Mouse (Mus musculus): ENCODE measurements around the gene Mcm2. TPM values are rescaled to one million over a fixed set of nuclear protein-coding genes. Genes with fewer than 3 reads are reported as not detected.
A peak's percentile ranks its signal among the peaks of the same experiment; 100 is the strongest.

Mcm2 gene
- polyA plus RNA-seq, 1 experiment from 2014 or later: 53.6 TPM

DNA sequence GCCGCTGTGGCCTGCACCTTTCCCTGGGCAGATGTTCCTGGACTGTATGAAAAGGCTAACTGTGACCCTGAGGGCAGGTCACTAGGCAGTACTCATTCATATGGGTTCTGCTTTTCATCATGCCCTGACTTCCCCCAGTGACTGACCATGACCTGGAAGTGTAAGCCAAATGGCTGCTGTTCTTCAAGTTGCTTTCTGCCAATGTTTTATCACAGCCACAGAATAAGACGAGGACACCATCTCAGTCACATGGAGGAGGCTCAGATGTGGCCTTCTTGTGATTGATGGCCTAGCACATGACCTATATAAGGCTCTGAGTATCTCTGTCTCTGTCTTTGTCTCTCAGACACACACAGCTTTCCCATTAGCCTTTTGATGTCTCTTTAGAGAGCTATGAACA is 51.0 kb downstream of the Mcm2 start:
- Histone ChIP-seq H3K36me3 (replicated peaks; ENCODE audit: insufficient read depth, low read length) (no peaks in the 10 kb centered on the region), H3K9me3 (ENCODE audit: low read length) (no peaks in the 10 kb centered on the region), H3K27me3 (ENCODE audit: insufficient read depth, low read length) (no peaks in the 10 kb centered on the region), H3K27ac (ENCODE audit: low read depth) (no peak overlapping the region), H3K4me2 (ENCODE audit: low read depth, low read length) (no peak overlapping the region), H3K4me1 (ENCODE audit: insufficient read depth) (peaks cover 4% of the 10 kb centered on the region; the same call in 1 of the 2 replicates), H3K9ac (replicated peaks) (no peak overlapping the region), H3K4me3 (ENCODE audit: low read depth, low read length) (no peak overlapping the region)
- DNase-seq (no peak), ATAC-seq (no peak)
- TF ChIP-seq CTCF (IDR thresholded peaks at IDR 0.05; ENCODE audit: low read depth) (no peak), EP300 (IDR thresholded peaks at IDR 0.05; ENCODE audit: low read depth) (no peak)
- WGBS (ENCODE audit: insufficient replicate concordance): 75% methylated on average over 2 of the region's 2 CpGs

DNA sequence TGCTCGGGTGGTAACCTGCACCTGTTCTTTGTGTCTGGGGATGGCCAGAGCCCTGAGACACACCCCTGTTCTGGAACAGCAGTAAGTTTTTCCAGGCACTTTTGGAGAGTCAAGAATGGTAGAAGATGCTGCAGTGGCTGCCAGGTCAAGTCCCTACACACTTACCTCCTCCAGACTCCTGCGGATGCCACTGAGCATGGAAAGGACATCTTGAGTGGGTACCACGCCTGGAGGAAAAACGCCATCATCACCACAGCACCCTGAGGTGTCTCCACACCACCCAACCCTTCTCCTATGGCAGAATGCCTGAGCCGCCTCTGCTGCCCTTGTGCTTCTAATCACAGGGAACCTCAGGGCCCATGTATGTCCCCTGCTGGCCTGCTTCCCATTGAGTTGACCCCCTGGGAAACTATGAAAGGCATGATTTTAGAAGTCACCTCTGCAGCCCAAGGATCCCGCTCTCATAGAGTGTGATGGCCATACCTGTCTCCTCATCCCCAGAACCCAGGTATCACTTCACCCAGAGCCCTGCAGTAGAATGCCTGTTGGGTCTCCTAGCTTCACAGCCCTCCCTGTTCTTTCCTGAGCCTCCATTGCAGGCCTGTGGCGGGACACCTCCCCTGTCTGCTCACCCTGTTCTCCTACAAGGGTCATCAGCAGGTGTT is 53.5 kb downstream of the Mcm2 start:
- ATAC-seq (no peak), DNase-seq (no peak)
- Histone ChIP-seq H3K27me3 (ENCODE audit: insufficient read depth, low read length) (no peaks in the 10 kb centered on the region), H3K9ac (replicated peaks) (no peak overlapping the region), H3K27ac (ENCODE audit: low read depth) (no peak overlapping the region), H3K4me2 (ENCODE audit: low read depth, low read length) (no peak overlapping the region), H3K4me1 (ENCODE audit: insufficient read depth) (peaks cover 19% of the 10 kb centered on the region), H3K4me3 (ENCODE audit: low read depth, low read length) (no peak overlapping the region), H3K9me3 (ENCODE audit: low read length) (no peaks in the 10 kb centered on the region), H3K36me3 (replicated peaks; ENCODE audit: insufficient read depth, low read length) (no peaks in the 10 kb centered on the region; the same call in 1 of the 2 replicates)
- TF ChIP-seq EP300 (IDR thresholded peaks at IDR 0.05; ENCODE audit: low read depth) (no peak), CTCF (IDR thresholded peaks at IDR 0.05; ENCODE audit: low read depth) (no peak)
- 85% methylated on average over 7 of the region's 7 CpGs for WGBS (ENCODE audit: insufficient replicate concordance)

- Histone ChIP-seq H3K4me1 (ENCODE audit: insufficient read depth) (peaks cover 23% of the 10 kb centered on the region), H3K36me3 (replicated peaks; ENCODE audit: insufficient read depth, low read length) (peaks cover 7% of the 10 kb centered on the region), H3K4me2 (ENCODE audit: low read depth, low read length) (no peak overlapping the region), H3K4me3 (ENCODE audit: low read depth, low read length) (no peak overlapping the region), H3K9me3 (ENCODE audit: low read length) (no peaks in the 10 kb centered on the region), H3K9ac (replicated peaks) (no peak overlapping the region), H3K27ac (ENCODE audit: low read depth) (no peak overlapping the region), H3K27me3 (ENCODE audit: insufficient read depth, low read length) (no peaks in the 10 kb centered on the region)
- DNase-seq (no peak), ATAC-seq (no peak)
- WGBS (ENCODE audit: insufficient replicate concordance): 79% methylated on average over 9 of the region's 9 CpGs
- no peak for TF ChIP-seq EP300 (IDR thresholded peaks at IDR 0.05; ENCODE audit: low read depth)
- TF ChIP-seq CTCF (IDR thresholded peaks at IDR 0.05; ENCODE audit: low read depth): no peak
Measured at GRCm38 (mm10) chr6:88843781-88844725, 54.5 kb downstream of the Mcm2 start.

DNA sequence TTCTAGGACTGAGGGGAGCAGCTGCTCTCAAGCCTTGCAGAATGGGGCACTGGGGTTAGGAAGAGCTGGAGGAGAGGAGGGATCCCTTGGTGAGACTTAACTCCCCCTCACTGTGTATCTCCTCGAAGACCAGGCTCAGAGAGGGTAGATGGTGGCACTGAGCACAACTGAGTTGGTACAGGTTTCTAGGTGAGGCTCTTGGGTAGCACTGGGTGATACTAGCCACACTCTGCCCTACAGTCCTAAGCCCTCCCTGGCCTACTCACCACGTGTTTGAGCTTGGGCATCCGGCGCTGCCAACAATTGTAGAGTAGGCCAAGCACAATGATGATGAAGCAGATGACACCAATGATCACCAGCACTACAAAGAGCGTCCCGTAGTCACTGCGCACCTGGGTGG is 55.3 kb downstream of the Mcm2 start:
- TF ChIP-seq EP300 (IDR thresholded peaks at IDR 0.05; ENCODE audit: low read depth) (no peak), CTCF (IDR thresholded peaks at IDR 0.05; ENCODE audit: low read depth) (no peak)
- peaks cover 23% of the 10 kb centered on the region for H3K4me1 ChIP-seq (ENCODE audit: insufficient read depth)
- H3K4me3 ChIP-seq (ENCODE audit: low read depth, low read length): peak overlapping the region; percentile 71; the same call in 1 of the 2 replicates
- 76% methylated on average over 7 of the region's 7 CpGs for WGBS (ENCODE audit: insufficient replicate concordance)
- no peak overlapping the region for H3K27ac ChIP-seq (ENCODE audit: low read depth)
- H3K9ac ChIP-seq (replicated peaks): 0 out of 2 replicates have a peak overlapping the region, but pooled peaks have one; percentile 79
- H3K9me3 ChIP-seq (ENCODE audit: low read length): no peaks in the 10 kb centered on the region
- peaks cover 16% of the 10 kb centered on the region for H3K36me3 ChIP-seq (replicated peaks; ENCODE audit: insufficient read depth, low read length)
- peak overlapping the region; percentile 99 for H3K4me2 ChIP-seq (ENCODE audit: low read depth, low read length)
- ATAC-seq (no peak), DNase-seq (no peak)
- no peaks in the 10 kb centered on the region for H3K27me3 ChIP-seq (ENCODE audit: insufficient read depth, low read length)

- DNase-seq (no peak), ATAC-seq (no peak)
- no peaks in the 10 kb centered on the region for H3K9me3 ChIP-seq (ENCODE audit: low read length)
- H3K4me2 ChIP-seq (ENCODE audit: low read depth, low read length): peak overlapping the region; percentile 99
- peak overlapping the region; percentile 92 for H3K27ac ChIP-seq (ENCODE audit: low read depth)
- H3K36me3 ChIP-seq (replicated peaks; ENCODE audit: insufficient read depth, low read length): peaks cover 21% of the 10 kb centered on the region
- TF ChIP-seq EP300 (IDR thresholded peaks at IDR 0.05; ENCODE audit: low read depth) (no peak), CTCF (IDR thresholded peaks at IDR 0.05; ENCODE audit: low read depth) (no peak)
- WGBS (ENCODE audit: insufficient replicate concordance): 5% methylated on average over 22 of the region's 32 CpGs
- no peaks in the 10 kb centered on the region for H3K27me3 ChIP-seq (ENCODE audit: insufficient read depth, low read length)
- peak overlapping the region; percentile 71 for H3K4me3 ChIP-seq (ENCODE audit: low read depth, low read length)
- H3K9ac ChIP-seq (replicated peaks): peak overlapping the region; percentile 79
- peaks cover 23% of the 10 kb centered on the region for H3K4me1 ChIP-seq (ENCODE audit: insufficient read depth)
Measured at GRCm38 (mm10) chr6:88842731-88843151, 55.8 kb downstream of the Mcm2 start.
